Mouse (Mus musculus) forebrain, postnatal 0 days (tissue): ENCODE results near the gene Slc23a2. TPM values are rescaled to one million over a fixed set of nuclear protein-coding genes. Genes with fewer than 3 reads are reported as not detected.

Experiments used
- ATAC-seq: fragments of 200-750 bp; cut with Nextera tagmentation; 2 replicates; pipeline ENCODE4 v1.8.0; 2017; ENCODE audit warnings: mild to moderate bottlenecking, moderate library complexity
- DNase-seq: peaks from one replicate; pipeline ENCODE4 v3.0.0-alpha.2; 2015
- H3K27ac ChIP-seq: fragments of 300-500 bp; sonication (generic); 2 replicates; pipeline ENCODE4 v1.5.1; 2014; ENCODE audit warnings: low read depth, mild to moderate bottlenecking, antibody characterized with exemption, low read length, moderate library complexity, mixed read lengths
- H3K27me3 ChIP-seq: fragments of 300-500 bp; sonication (generic); 2 replicates; pipeline ENCODE4 v1.6.1; 2014; ENCODE audit warnings: mild to moderate bottlenecking, low read length, mixed read lengths; ENCODE audit not compliant: insufficient read depth
- H3K36me3 ChIP-seq: fragments of 300-500 bp; sonication (generic); 2 replicates; pipeline ENCODE4 v1.6.1; 2014; ENCODE audit warnings: mild to moderate bottlenecking, moderate library complexity; ENCODE audit not compliant: insufficient read depth
- H3K4me1 ChIP-seq: fragments of 300-500 bp; sonication (generic); 2 replicates; pipeline ENCODE4 v1.6.1; 2014; ENCODE audit warnings: antibody characterized with exemption; ENCODE audit not compliant: insufficient read depth
- H3K4me2 ChIP-seq: fragments of 300-500 bp; sonication (generic); 2 replicates; pipeline ENCODE4 v1.6.1; 2014; ENCODE audit warnings: low read depth, mild to moderate bottlenecking, moderate library complexity
- H3K4me3 ChIP-seq: fragments of 300-500 bp; sonication (generic); 2 replicates; pipeline ENCODE4 v1.5.1; 2014; ENCODE audit warnings: low read depth, low read length, mixed read lengths
- H3K9ac ChIP-seq: fragments of 300-500 bp; sonication (generic); 2 replicates; pipeline ENCODE4 v1.6.1; 2014; ENCODE audit warnings: mild to moderate bottlenecking
- H3K9me3 ChIP-seq: fragments of 300-500 bp; sonication (generic); 2 replicates; pipeline ENCODE4 v1.6.1; 2016; ENCODE audit warnings: low read length
- CTCF ChIP-seq: sonication (generic); IDR thresholded peaks from 2 replicates; pipeline ENCODE4 v1.5.1; 2016; ENCODE audit warnings: antibody characterized with exemption, control low read depth, low read depth
- WGBS: fragments of 180-500 bp; shearing (Covaris S2); extraction: QIAGEN DNeasy Blood & Tissue Kit; methylation state at CpG from one replicate; pipeline ENCODE4 v1.1.7; 2014; 5-methylcytosine and 5-hydroxymethylcytosine counted together
- polyA plus RNA-seq: library from polyadenylated mRNA; unstranded; fragments of >200 nt; fragmentation: Nextera tagmentation; extraction: Ambion mirVana; gene quantifications from 2 replicates; pipeline ENCODE4 v1.2.1, GENCODE M21; 2015
- total RNA-seq: library from RNA; depleted of rRNA; stranded (reverse); fragments of >200 nt; gene quantifications from 2 replicates; pipeline ENCODE4 v1.2.3, GENCODE M21; 2014

The Slc23a2 gene
- total and polyA plus RNA-seq, 2 experiments from 2014 or later: 36.2 to 57.2 TPM

DNA sequence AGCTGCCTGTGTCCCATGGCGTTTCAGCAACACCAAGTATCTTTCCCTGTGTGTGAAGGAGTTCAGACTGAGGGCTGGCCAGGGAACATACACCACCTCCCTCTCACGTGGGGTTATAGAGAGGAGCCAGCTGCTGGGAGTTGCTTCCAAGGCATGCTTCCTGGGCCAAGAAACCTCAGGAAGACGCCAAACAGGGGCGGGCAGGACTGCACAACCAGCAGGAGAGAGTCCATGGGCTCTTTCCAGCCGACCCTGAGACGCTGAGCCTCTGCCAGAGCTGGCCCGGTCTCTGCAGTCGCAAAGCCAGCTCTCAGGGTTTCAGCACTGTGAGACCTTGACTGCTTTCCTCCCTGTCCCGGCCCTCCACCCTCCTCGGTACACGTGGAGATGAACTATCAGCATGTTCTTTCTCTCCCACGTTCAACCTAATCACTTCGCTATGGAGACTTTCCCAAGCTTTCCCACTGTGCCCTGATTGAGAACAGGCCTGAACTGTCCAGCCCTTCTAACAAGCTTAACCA lies 101.7 kb downstream of the Slc23a2 start:
- no peak overlapping the region for H3K27ac ChIP-seq
- peak; percentile 83 for ATAC-seq

GRCm38 (mm10) chr2:132039894-132040293 lies 105.0 kb downstream of the Slc23a2 start:
- Histone ChIP-seq H3K4me2 (no peak overlapping the region), H3K36me3 (no peaks in the 10 kb centered on the region), H3K4me1 (no peaks in the 10 kb centered on the region), H3K27ac (no peak overlapping the region), H3K4me3 (no peak overlapping the region), H3K9me3 (no peaks in the 10 kb centered on the region), H3K9ac (no peak overlapping the region), H3K27me3 (no peaks in the 10 kb centered on the region)
- ATAC-seq (no peak), DNase-seq (no peak)
- 69% methylated on average over 7 of the region's 7 CpGs for WGBS
- no peak for TF ChIP-seq CTCF

More for the DNA sequence above, 101.7 kb downstream of the Slc23a2 start:
- Histone ChIP-seq H3K36me3 (no peaks in the 10 kb centered on the region), H3K4me2 (no peak overlapping the region), H3K4me3 (no peak overlapping the region), H3K4me1 (no peaks in the 10 kb centered on the region), H3K9me3 (no peaks in the 10 kb centered on the region), H3K27me3 (no peaks in the 10 kb centered on the region), H3K9ac (no peak overlapping the region)
- peak; percentile 54 for DNase-seq
- 43% methylated on average over 13 of the region's 13 CpGs for WGBS
- no peak for TF ChIP-seq CTCF

DNA sequence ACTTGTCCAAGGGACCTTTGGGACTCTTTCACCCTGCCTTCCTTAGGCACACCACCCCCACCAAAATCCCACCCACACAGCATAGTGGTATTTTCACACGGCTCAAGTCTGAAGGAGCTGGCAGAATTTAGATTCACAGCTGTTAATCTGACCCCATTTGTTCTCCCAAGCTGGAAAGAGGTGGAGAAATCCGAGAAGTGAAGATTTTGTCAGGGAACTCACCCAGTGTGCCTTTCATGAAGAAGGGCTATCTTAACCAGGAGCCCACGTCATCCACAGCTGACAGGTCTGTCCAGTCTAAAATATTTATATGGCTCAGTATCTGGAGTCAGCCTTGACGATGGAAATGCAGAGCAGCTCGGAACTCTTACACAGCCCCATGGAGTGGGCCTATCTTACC lies 108.6 kb downstream of the Slc23a2 start:
- Histone ChIP-seq H3K4me3 (no peak overlapping the region), H3K9me3 (no peaks in the 10 kb centered on the region), H3K4me2 (no peak overlapping the region), H3K27ac (no peak overlapping the region), H3K36me3 (no peaks in the 10 kb centered on the region), H3K4me1 (peaks cover under 1% of the 10 kb centered on the region; the same call in 1 of the 2 replicates), H3K27me3 (no peaks in the 10 kb centered on the region), H3K9ac (no peak overlapping the region)
- WGBS: 82% methylated on average over 5 of the region's 5 CpGs
- ATAC-seq (no peak), DNase-seq (no peak)
- TF ChIP-seq CTCF: no peak

GRCm38 (mm10) chr2:132035470-132035835 lies 109.5 kb downstream of the Slc23a2 start:
- WGBS: 52% methylated on average over 11 of the region's 11 CpGs

GRCm38 (mm10) chr2:132034590-132035469 lies 110.1 kb downstream of the Slc23a2 start:
- ATAC-seq (no peak), DNase-seq (no peak)
- no peak overlapping the region for H3K4me2 ChIP-seq
- H3K4me3 ChIP-seq: no peak overlapping the region
- H3K9me3 ChIP-seq: no peaks in the 10 kb centered on the region
- H3K36me3 ChIP-seq: no peaks in the 10 kb centered on the region
- peaks cover 4% of the 10 kb centered on the region for H3K4me1 ChIP-seq
- TF ChIP-seq CTCF: no peak
- no peaks in the 10 kb centered on the region for H3K27me3 ChIP-seq
- no peak overlapping the region for H3K9ac ChIP-seq
- 60% methylated on average over 4 of the region's 4 CpGs for WGBS
- H3K27ac ChIP-seq: no peak overlapping the region

More at GRCm38 (mm10) chr2:132035470-132035835, 109.5 kb downstream of the Slc23a2 start:
- H3K27ac ChIP-seq: 0 out of 2 replicates have a peak overlapping the region, but pooled peaks have one; percentile 29
- H3K4me1 ChIP-seq: peaks cover 4% of the 10 kb centered on the region
- no peaks in the 10 kb centered on the region for H3K27me3 ChIP-seq
- no peaks in the 10 kb centered on the region for H3K9me3 ChIP-seq
- no peak for ATAC-seq
- no peak overlapping the region for H3K4me3 ChIP-seq
- no peak for TF ChIP-seq CTCF
- DNase-seq: no peak
- H3K9ac ChIP-seq: no peak overlapping the region
- H3K36me3 ChIP-seq: no peaks in the 10 kb centered on the region
- no peak overlapping the region for H3K4me2 ChIP-seq

- no peak for TF ChIP-seq CTCF
- peak overlapping the region; percentile 86 for H3K4me2 ChIP-seq
- peak; percentile 26 for DNase-seq
- peak overlapping the region; percentile 57; the same call in 1 of the 2 replicates for H3K9ac ChIP-seq
- ATAC-seq: no peak
- H3K4me1 ChIP-seq: peaks cover 12% of the 10 kb centered on the region
- H3K4me3 ChIP-seq: 0 out of 2 replicates have a peak overlapping the region, but pooled peaks have one; percentile 60
- no peaks in the 10 kb centered on the region for H3K27me3 ChIP-seq
- peak overlapping the region; percentile 85; the same call in 1 of the 2 replicates for H3K27ac ChIP-seq
- WGBS: 64% methylated on average over 11 of the region's 11 CpGs
- H3K36me3 ChIP-seq: no peaks in the 10 kb centered on the region
- no peaks in the 10 kb centered on the region for H3K9me3 ChIP-seq
Observed at GRCm38 (mm10) chr2:132031364-132032095, 113.4 kb downstream of the Slc23a2 start.
